Mouse (Mus musculus) forebrain, embryonic 14.5 days (tissue): ENCODE measurements around the gene Duox2. TPM values are rescaled to one million over a fixed set of nuclear protein-coding genes. Genes with fewer than 3 reads are reported as not detected.

Source experiments
- ATAC-seq: fragments of 200-750 bp; cut with Nextera tagmentation; 2 replicates; pipeline ENCODE4 v1.8.0; 2017; ENCODE audit warnings: mild to moderate bottlenecking, moderate library complexity
- DNase-seq: peaks from one replicate; pipeline ENCODE4 v3.0.0-alpha.2; 2015; ENCODE audit warnings: low spot score
- H3K27ac ChIP-seq: fragments of 300-500 bp; sonication (generic); 2 replicates; pipeline ENCODE4 v1.5.1; 2014; ENCODE audit warnings: low read depth, mild to moderate bottlenecking, control low read depth, low read length, moderate library complexity
- H3K27me3 ChIP-seq: fragments of 300-500 bp; sonication (generic); replicated peaks from 2 replicates; pipeline ENCODE4 v1.6.1; 2014; ENCODE audit warnings: low read length, control low read depth, mixed read lengths; ENCODE audit not compliant: control insufficient read depth, insufficient read depth
- H3K36me3 ChIP-seq: fragments of 300-500 bp; sonication (generic); 2 replicates; pipeline ENCODE4 v1.6.1; 2014; ENCODE audit warnings: low read length, control low read depth; ENCODE audit not compliant: control insufficient read depth, insufficient read depth
- H3K4me1 ChIP-seq: fragments of 300-500 bp; sonication (generic); 2 replicates; pipeline ENCODE4 v1.6.1; 2014; ENCODE audit warnings: antibody characterized with exemption, low read length, control low read depth; ENCODE audit not compliant: control insufficient read depth, insufficient read depth
- H3K4me2 ChIP-seq: fragments of 300-500 bp; sonication (generic); 2 replicates; pipeline ENCODE4 v1.6.1; 2014; ENCODE audit warnings: mild to moderate bottlenecking, control low read depth, low read length
- H3K4me3 ChIP-seq: fragments of 300-500 bp; sonication (generic); 2 replicates; pipeline ENCODE4 v1.5.1; 2014; ENCODE audit warnings: low read depth, low read length, control low read depth
- H3K9ac ChIP-seq: fragments of 300-500 bp; sonication (generic); 2 replicates; pipeline ENCODE4 v1.6.1; 2014; ENCODE audit warnings: mild to moderate bottlenecking, low read length, control low read depth, moderate library complexity
- H3K9me3 ChIP-seq: fragments of 300-500 bp; sonication (generic); replicated peaks from 2 replicates; pipeline ENCODE4 v1.6.1; 2016; ENCODE audit warnings: low read length, control low read depth, mixed read lengths; ENCODE audit not compliant: control insufficient read depth
- WGBS: fragments of 180-500 bp; shearing (Covaris S2); extraction: QIAGEN DNeasy Blood & Tissue Kit; methylation state at CpG from one replicate; pipeline ENCODE4 v1.1.7; 2014; 5-methylcytosine and 5-hydroxymethylcytosine counted together
- polyA plus RNA-seq: library from polyadenylated mRNA; unstranded; fragments of >200 nt; fragmentation: Nextera tagmentation; extraction: Ambion mirVana; gene quantifications from 2 replicates; pipeline ENCODE4 v1.2.1, GENCODE M21; 2014

Gene Duox2
- polyA plus RNA-seq, 1 experiment from 2014 or later: not detected

GRCm38 (mm10) chr2:122235425-122235824, 62.8 kb downstream of the Duox2 start:
- peak overlapping the region; percentile 64 for H3K4me2 ChIP-seq
- no peaks in the 10 kb centered on the region for H3K9me3 ChIP-seq
- no peaks in the 10 kb centered on the region for H3K4me1 ChIP-seq
- ATAC-seq (no peak), DNase-seq (no peak)
- no peak overlapping the region for H3K9ac ChIP-seq
- 78% methylated on average over 2 of the region's 2 CpGs for WGBS
- H3K27ac ChIP-seq: no peak overlapping the region
- H3K27me3 ChIP-seq: no peaks in the 10 kb centered on the region
- H3K4me3 ChIP-seq: no peak overlapping the region; the same call in 1 of the 2 replicates
- H3K36me3 ChIP-seq: no peaks in the 10 kb centered on the region

GRCm38 (mm10) chr2:122234611-122235288, 63.5 kb downstream of the Duox2 start, which contains the start of gene Sord:
Gene Sord, plus strand, starts transcription at chr2:122234749.
- Histone ChIP-seq H3K9ac (peak within 1 kb of the TSS; percentile 60), H3K4me2 (peak within 1 kb of the TSS; percentile 64), H3K4me3 (peak within 1 kb of the TSS; percentile 49), H3K4me1 (no peaks in the 10 kb centered on the region), H3K9me3 (no peaks in the 10 kb centered on the region), H3K36me3 (no peaks in the 10 kb centered on the region), H3K27ac (peak within 1 kb of the TSS; percentile 61), H3K27me3 (no peaks in the 10 kb centered on the region)
- ATAC-seq (peak; percentile 96), DNase-seq (peak; percentile 94)
- WGBS: under 1% methylated on average over 35 of the region's 35 CpGs

GRCm38 (mm10) chr2:122233759-122234557, 64.3 kb downstream of the Duox2 start:
- H3K27me3 ChIP-seq: no peaks in the 10 kb centered on the region
- H3K27ac ChIP-seq: peak overlapping the region; percentile 61
- H3K9ac ChIP-seq: peak overlapping the region; percentile 60
- H3K4me1 ChIP-seq: no peaks in the 10 kb centered on the region
- WGBS: 4% methylated on average over 26 of the region's 26 CpGs
- ATAC-seq (peak; percentile 62), DNase-seq (peak; percentile 78)
- no peaks in the 10 kb centered on the region for H3K9me3 ChIP-seq
- H3K4me3 ChIP-seq: peak overlapping the region; percentile 49
- H3K36me3 ChIP-seq: no peaks in the 10 kb centered on the region
- H3K4me2 ChIP-seq: peak overlapping the region; percentile 64

GRCm38 (mm10) chr2:122233341-122233740, 64.9 kb downstream of the Duox2 start:
- H3K4me3 ChIP-seq: no peak overlapping the region
- WGBS: 63% methylated on average over 5 of the region's 5 CpGs
- no peaks in the 10 kb centered on the region for H3K36me3 ChIP-seq
- H3K27me3 ChIP-seq: no peaks in the 10 kb centered on the region
- ATAC-seq: no peak
- no peak for DNase-seq
- no peaks in the 10 kb centered on the region for H3K4me1 ChIP-seq
- H3K4me2 ChIP-seq: no peak overlapping the region
- no peak overlapping the region for H3K9ac ChIP-seq
- no peaks in the 10 kb centered on the region for H3K9me3 ChIP-seq
- H3K27ac ChIP-seq: no peak overlapping the region

GRCm38 (mm10) chr2:122231616-122232015, 66.6 kb downstream of the Duox2 start:
- Histone ChIP-seq H3K36me3 (no peaks in the 10 kb centered on the region), H3K4me1 (no peaks in the 10 kb centered on the region), H3K27ac (no peak overlapping the region), H3K4me2 (no peak overlapping the region), H3K4me3 (no peak overlapping the region), H3K27me3 (no peaks in the 10 kb centered on the region), H3K9ac (no peak overlapping the region), H3K9me3 (no peaks in the 10 kb centered on the region)
- DNase-seq (no peak), ATAC-seq (no peak)
- 77% methylated on average over 9 of the region's 9 CpGs for WGBS

GRCm38 (mm10) chr2:122230395-122230794, 67.9 kb downstream of the Duox2 start:
- no peak for ATAC-seq
- WGBS: 85% methylated on average over 6 of the region's 6 CpGs
- H3K36me3 ChIP-seq: no peaks in the 10 kb centered on the region
- H3K27ac ChIP-seq: no peak overlapping the region
- H3K4me3 ChIP-seq: no peak overlapping the region
- H3K27me3 ChIP-seq: no peaks in the 10 kb centered on the region
- no peak overlapping the region for H3K9ac ChIP-seq
- no peaks in the 10 kb centered on the region for H3K4me1 ChIP-seq
- no peak overlapping the region for H3K4me2 ChIP-seq
- H3K9me3 ChIP-seq: no peaks in the 10 kb centered on the region
- no peak for DNase-seq

Other genes starting within 250 kb of the Duox2 start
- 8.2 and 9.6 TPM in 2 replicates for gene Spg11, start 180.1 kb downstream of the Duox2 start, polyA plus RNA-seq
- 89.8 and 92.2 TPM in 2 replicates for gene B2m, start 150.8 kb downstream of the Duox2 start, polyA plus RNA-seq
- not detected in 2 replicates for gene Trim69, start 137.7 kb downstream of the Duox2 start, polyA plus RNA-seq
- not detected in 2 replicates for gene Patl2, start 112.3 kb downstream of the Duox2 start, polyA plus RNA-seq
- gene Terb2, start 112.2 kb downstream of the Duox2 start, polyA plus RNA-seq: not detected in 2 replicates
- 19.7 and 20.1 TPM in 2 replicates for gene Sord, start 63.7 kb downstream of the Duox2 start, polyA plus RNA-seq
- not detected in 2 replicates for gene Duoxa2, start 451 bp upstream of the Duox2 start, polyA plus RNA-seq
- gene Duoxa1, start 15.3 kb upstream of the Duox2 start, polyA plus RNA-seq: not detected in 2 replicates
- gene Duox1, start 17.2 kb upstream of the Duox2 start, polyA plus RNA-seq: 0.06 TPM in 1 of 2 replicates, not detected in the other
- 9.7 and 12.4 TPM in 2 replicates for gene Shf, start 70.7 kb upstream of the Duox2 start, polyA plus RNA-seq
- not detected in 2 replicates for gene Slc28a2, start 128.0 kb upstream of the Duox2 start, polyA plus RNA-seq
- not detected in 2 replicates for gene Gm14085, start 186.5 kb upstream of the Duox2 start, polyA plus RNA-seq